In genomic region chr4:43394345-43394891, GRCm38 (mm10) we compare ENCODE assay signal across 8 mouse cellular contexts. TPM values are rescaled to one million over a fixed set of nuclear protein-coding genes. Genes with fewer than 3 reads are reported as not detected.
A peak's percentile ranks its signal among the peaks of the same experiment; 100 is the strongest.
DNase-seq lines count a peak whose midpoint lies in the region; ATAC-seq lines count a peak whose summit lies in the region.

No protein-coding gene starts in this region.

- no peak overlapping the region for H3K4me3 ChIP-seq in forebrain, embryonic 15.5 days
- no peak overlapping the region for H3K4me3 ChIP-seq in forebrain, embryonic 14.5 days (ENCODE audit: low read depth, low read length)
- no peak overlapping the region for H3K4me3 ChIP-seq in kidney, embryonic 16.5 days (ENCODE audit: low read length)
- no peak overlapping the region for H3K4me3 ChIP-seq in midbrain, embryonic 16.5 days (ENCODE audit: low read depth, low read length)

- no peaks in the 10 kb centered on the region for H3K36me3 ChIP-seq in forebrain, embryonic 15.5 days
- no peaks in the 10 kb centered on the region for H3K36me3 ChIP-seq in forebrain, embryonic 14.5 days (ENCODE audit: control insufficient read depth, insufficient read depth, low read length)
- H3K36me3 ChIP-seq in kidney, embryonic 16.5 days (ENCODE audit: insufficient read depth, low read length) = no peaks in the 10 kb centered on the region
- H3K36me3 ChIP-seq in midbrain, embryonic 16.5 days (ENCODE audit: control insufficient read depth, insufficient read depth, low read length) = peaks cover 2% of the 10 kb centered on the region; the same call in 1 of the 2 replicates

- H3K9ac ChIP-seq in forebrain, embryonic 15.5 days (replicated peaks) = no peak overlapping the region
- no peak overlapping the region for H3K9ac ChIP-seq in forebrain, embryonic 14.5 days (ENCODE audit: low read length)
- H3K9ac ChIP-seq in kidney, embryonic 16.5 days (replicated peaks; ENCODE audit: low read length) = peak overlapping the region; percentile 48
- no peak overlapping the region for H3K9ac ChIP-seq in midbrain, embryonic 16.5 days (ENCODE audit: low read depth, low read length)

- H3K27ac ChIP-seq in forebrain, embryonic 15.5 days (replicated peaks) = peak overlapping the region; percentile 27; the same call in 1 of the 2 replicates
- no peak overlapping the region for H3K27ac ChIP-seq in forebrain, embryonic 14.5 days (ENCODE audit: low read depth, low read length)
- H3K27ac ChIP-seq in kidney, embryonic 16.5 days (ENCODE audit: low read length) = peak overlapping the region; percentile 96
- peak overlapping the region; percentile 21; the same call in 1 of the 2 replicates for H3K27ac ChIP-seq in midbrain, embryonic 16.5 days (ENCODE audit: low read length)

- DNase-seq in forebrain, embryonic 14.5 days (ENCODE audit: low spot score) = no peak
- DNase-seq in cerebellum, adult 9-11 months = peak; percentile 73
- peak; percentile 91 to 95 for DNase-seq in heart, adult 9 months (ENCODE audit: low spot score in 2 of 2)
- DNase-seq in frontal cortex, postnatal 14 days (ENCODE audit: low spot score in 2 of 2) = no peak

- H3K4me2 ChIP-seq in forebrain, embryonic 15.5 days (replicated peaks) = no peak overlapping the region
- no peak overlapping the region for H3K4me2 ChIP-seq in forebrain, embryonic 14.5 days (ENCODE audit: low read length)
- H3K4me2 ChIP-seq in kidney, embryonic 16.5 days (replicated peaks; ENCODE audit: low read depth, low read length) = peak overlapping the region; percentile 8
- H3K4me2 ChIP-seq in midbrain, embryonic 16.5 days (ENCODE audit: low read length) = no peak overlapping the region

- H3K4me1 ChIP-seq in forebrain, embryonic 15.5 days = peaks cover 17% of the 10 kb centered on the region
- H3K4me1 ChIP-seq in forebrain, embryonic 14.5 days (ENCODE audit: control insufficient read depth, insufficient read depth, low read length) = peaks cover 5% of the 10 kb centered on the region; the same call in 1 of the 2 replicates
- peaks cover 42% of the 10 kb centered on the region for H3K4me1 ChIP-seq in kidney, embryonic 16.5 days (ENCODE audit: insufficient read depth, low read length)
- peaks cover 14% of the 10 kb centered on the region for H3K4me1 ChIP-seq in midbrain, embryonic 16.5 days (ENCODE audit: control insufficient read depth, insufficient read depth, low read length)

- ATAC-seq in forebrain, embryonic 15.5 days (replicated peaks) = no peak
- ATAC-seq in forebrain, embryonic 14.5 days = no peak
- peak; percentile 90 for ATAC-seq in kidney, embryonic 16.5 days (ENCODE audit: low FRiP score, low TSS enrichment)
- ATAC-seq in midbrain, embryonic 16.5 days = no peak
- ATAC-seq in activated CD4-positive, CD25-positive, alpha-beta regulatory T cell, adult 4 months = no peak

- H3K27me3 ChIP-seq in forebrain, embryonic 15.5 days = no peaks in the 10 kb centered on the region
- H3K27me3 ChIP-seq in forebrain, embryonic 14.5 days (replicated peaks; ENCODE audit: control insufficient read depth, insufficient read depth, low read length) = no peaks in the 10 kb centered on the region
- H3K27me3 ChIP-seq in kidney, embryonic 16.5 days (ENCODE audit: insufficient read depth, low read length) = no peaks in the 10 kb centered on the region
- H3K27me3 ChIP-seq in midbrain, embryonic 16.5 days (ENCODE audit: control insufficient read depth, insufficient read depth, low read depth, low read length) = no peaks in the 10 kb centered on the region

- 74% methylated on average over 15 of the region's 15 CpGs for WGBS in forebrain, embryonic 15.5 days
- WGBS in forebrain, embryonic 14.5 days = 80% methylated on average over 15 of the region's 15 CpGs
- 14% methylated on average over 15 of the region's 15 CpGs for WGBS in kidney, embryonic 16.5 days
- WGBS in midbrain, embryonic 16.5 days = 75% methylated on average over 15 of the region's 15 CpGs

- no peaks in the 10 kb centered on the region for H3K9me3 ChIP-seq in forebrain, embryonic 15.5 days
- H3K9me3 ChIP-seq in forebrain, embryonic 14.5 days (replicated peaks; ENCODE audit: control insufficient read depth, low read length) = no peaks in the 10 kb centered on the region
- H3K9me3 ChIP-seq in kidney, embryonic 16.5 days (ENCODE audit: low read length) = no peaks in the 10 kb centered on the region
- no peaks in the 10 kb centered on the region for H3K9me3 ChIP-seq in midbrain, embryonic 16.5 days (replicated peaks; ENCODE audit: control insufficient read depth, low read length, poor library complexity, severe bottlenecking)

RNA-seq across cellular contexts. Expression of gene Rusc2, which starts 12.6 kb away (rescaled TPM):
- 59.8 and 64.3 TPM in 2 replicates for polyA plus RNA-seq in forebrain, embryonic 15.5 days (2015; fragmentation: Nextera tagmentation; extraction: Ambion mirVana)
- polyA plus RNA-seq in forebrain, embryonic 14.5 days (2014; fragmentation: Nextera tagmentation; extraction: Ambion mirVana) = 47.8 and 58.4 TPM in 2 replicates
- polyA plus RNA-seq in kidney, embryonic 16.5 days (2015; fragmentation: Nextera tagmentation; extraction: Ambion mirVana) = 10.3 and 13.4 TPM in 2 replicates
- 85.4 and 89.0 TPM in 2 replicates for polyA plus RNA-seq in midbrain, embryonic 16.5 days (2015; fragmentation: Nextera tagmentation; extraction: Ambion mirVana)
- not detected for polyA plus RNA-seq in activated CD4-positive, CD25-positive, alpha-beta regulatory T cell, adult 4 months (2017; shearing (Covaris generic))

RNA-seq across cellular contexts. Expression of gene Fam166b, which starts 34.5 kb away (rescaled TPM):
- polyA plus RNA-seq in forebrain, embryonic 15.5 days (2015; fragmentation: Nextera tagmentation; extraction: Ambion mirVana) = 0.65 and 0.70 TPM in 2 replicates
- polyA plus RNA-seq in forebrain, embryonic 14.5 days (2014; fragmentation: Nextera tagmentation; extraction: Ambion mirVana) = 0.29 and 0.73 TPM in 2 replicates
- polyA plus RNA-seq in kidney, embryonic 16.5 days (2015; fragmentation: Nextera tagmentation; extraction: Ambion mirVana) = 0.30 and 0.50 TPM in 2 replicates
- polyA plus RNA-seq in midbrain, embryonic 16.5 days (2015; fragmentation: Nextera tagmentation; extraction: Ambion mirVana) = 1.6 and 2.3 TPM in 2 replicates
- polyA plus RNA-seq in activated CD4-positive, CD25-positive, alpha-beta regulatory T cell, adult 4 months (2017; shearing (Covaris generic)) = not detected

RNA-seq across cellular contexts. Expression of gene Tesk1, which starts 47.3 kb away (rescaled TPM):
- polyA plus RNA-seq in forebrain, embryonic 15.5 days (2015; fragmentation: Nextera tagmentation; extraction: Ambion mirVana) = 10.7 and 12.5 TPM in 2 replicates
- polyA plus RNA-seq in forebrain, embryonic 14.5 days (2014; fragmentation: Nextera tagmentation; extraction: Ambion mirVana) = 10.2 and 12.1 TPM in 2 replicates
- polyA plus RNA-seq in kidney, embryonic 16.5 days (2015; fragmentation: Nextera tagmentation; extraction: Ambion mirVana) = 3.0 and 3.5 TPM in 2 replicates
- 10.7 and 11.2 TPM in 2 replicates for polyA plus RNA-seq in midbrain, embryonic 16.5 days (2015; fragmentation: Nextera tagmentation; extraction: Ambion mirVana)
- polyA plus RNA-seq in activated CD4-positive, CD25-positive, alpha-beta regulatory T cell, adult 4 months (2017; shearing (Covaris generic)) = 1 to 10 TPM in 1 of 2 experiments, under 1 TPM in 1; 0.48 to 1.1 TPM

Comparison
In these comparisons a context has a peak if more than half of its experiments do, and no peak if none do; other contexts are left out.
1. DNase-seq: peak in cerebellum, adult 9-11 months (single experiment) and heart, adult 9 months (2 of 2); none in forebrain, embryonic 14.5 days (single experiment) and frontal cortex, postnatal 14 days (0 of 2).
2. RNA of gene Rusc2, which starts 12.6 kb away (polyA plus RNA-seq): 85.4 to 89.0 TPM in midbrain, embryonic 16.5 days, 59.8 to 64.3 TPM in forebrain, embryonic 15.5 days, 47.8 to 58.4 TPM in forebrain, embryonic 14.5 days and 10.3 to 13.4 TPM in kidney, embryonic 16.5 days; not detected in activated CD4-positive, CD25-positive, alpha-beta regulatory T cell, adult 4 months; every median in the first group is over 10 times any median in the second.